Mouse (Mus musculus): Measurements from ENCODE around the gene Adgrl3. TPM values are rescaled to one million over a fixed set of nuclear protein-coding genes. Genes with fewer than 3 reads are reported as not detected.

The Adgrl3 gene
- polyA plus RNA-seq, 1 experiment: 17.1 TPM

- Histone ChIP-seq H3K27me3 (ENCODE audit: control insufficient read depth, insufficient read depth, low read length) (no peaks in the 10 kb centered on the region), H3K4me1 (ENCODE audit: control insufficient read depth, insufficient read depth, low read length) (no peaks in the 10 kb centered on the region), H3K36me3 (ENCODE audit: control insufficient read depth, insufficient read depth, low read length) (no peaks in the 10 kb centered on the region), H3K27ac (ENCODE audit: control insufficient read depth, insufficient read depth, low read depth, low read length) (no peak overlapping the region), H3K4me3 (ENCODE audit: control insufficient read depth, low read depth, low read length) (no peak overlapping the region)
- TF ChIP-seq POLR2A (IDR thresholded peaks at IDR 0.05; ENCODE audit: control insufficient read depth, low read depth, low read length): no peak
- TF ChIP-seq CTCF (IDR thresholded peaks at IDR 0.05; ENCODE audit: control insufficient read depth, insufficient read depth, insufficient replicate concordance, low read depth, low read length): no peak
Observed at GRCm38 (mm10) chr5:81676896-81677295, 657.0 kb downstream of the Adgrl3 start.

- no peak for TF ChIP-seq CTCF (IDR thresholded peaks at IDR 0.05; ENCODE audit: control insufficient read depth, insufficient read depth, insufficient replicate concordance, low read depth, low read length)
- TF ChIP-seq POLR2A (IDR thresholded peaks at IDR 0.05; ENCODE audit: control insufficient read depth, low read depth, low read length): no peak
- H3K36me3 ChIP-seq (ENCODE audit: control insufficient read depth, insufficient read depth, low read length): no peaks in the 10 kb centered on the region
- no peak overlapping the region for H3K27ac ChIP-seq (ENCODE audit: control insufficient read depth, insufficient read depth, low read depth, low read length)
- H3K27me3 ChIP-seq (ENCODE audit: control insufficient read depth, insufficient read depth, low read length): no peaks in the 10 kb centered on the region
- no peak overlapping the region for H3K4me3 ChIP-seq (ENCODE audit: control insufficient read depth, low read depth, low read length)
- H3K4me1 ChIP-seq (ENCODE audit: control insufficient read depth, insufficient read depth, low read length): no peaks in the 10 kb centered on the region
Observed at GRCm38 (mm10) chr5:81686206-81686605, 666.3 kb downstream of the Adgrl3 start.

- no peaks in the 10 kb centered on the region for H3K36me3 ChIP-seq (ENCODE audit: control insufficient read depth, insufficient read depth, low read length)
- H3K4me1 ChIP-seq (ENCODE audit: control insufficient read depth, insufficient read depth, low read length): no peaks in the 10 kb centered on the region
- H3K4me3 ChIP-seq (ENCODE audit: control insufficient read depth, low read depth, low read length): no peak overlapping the region
- no peak overlapping the region for H3K27ac ChIP-seq (ENCODE audit: control insufficient read depth, insufficient read depth, low read depth, low read length)
- H3K27me3 ChIP-seq (ENCODE audit: control insufficient read depth, insufficient read depth, low read length): no peaks in the 10 kb centered on the region
- TF ChIP-seq POLR2A (IDR thresholded peaks at IDR 0.05; ENCODE audit: control insufficient read depth, low read depth, low read length) (no peak), CTCF (IDR thresholded peaks at IDR 0.05; ENCODE audit: control insufficient read depth, insufficient read depth, insufficient replicate concordance, low read depth, low read length) (no peak)
Observed at GRCm38 (mm10) chr5:81686845-81687244, 666.9 kb downstream of the Adgrl3 start.

- no peak for TF ChIP-seq POLR2A (IDR thresholded peaks at IDR 0.05; ENCODE audit: control insufficient read depth, low read depth, low read length)
- TF ChIP-seq CTCF (IDR thresholded peaks at IDR 0.05; ENCODE audit: control insufficient read depth, insufficient read depth, insufficient replicate concordance, low read depth, low read length): no peak
- H3K4me1 ChIP-seq (ENCODE audit: control insufficient read depth, insufficient read depth, low read length): no peaks in the 10 kb centered on the region
- no peak overlapping the region for H3K4me3 ChIP-seq (ENCODE audit: control insufficient read depth, low read depth, low read length)
- no peaks in the 10 kb centered on the region for H3K36me3 ChIP-seq (ENCODE audit: control insufficient read depth, insufficient read depth, low read length)
- H3K27ac ChIP-seq (ENCODE audit: control insufficient read depth, insufficient read depth, low read depth, low read length): no peak overlapping the region
- no peaks in the 10 kb centered on the region for H3K27me3 ChIP-seq (ENCODE audit: control insufficient read depth, insufficient read depth, low read length)
Observed at GRCm38 (mm10) chr5:81729620-81730019, 709.7 kb downstream of the Adgrl3 start.

GRCm38 (mm10) chr5:81736008-81736407, 716.1 kb downstream of the Adgrl3 start:
- TF ChIP-seq POLR2A (IDR thresholded peaks at IDR 0.05; ENCODE audit: control insufficient read depth, low read depth, low read length) (no peak), CTCF (IDR thresholded peaks at IDR 0.05; ENCODE audit: control insufficient read depth, insufficient read depth, insufficient replicate concordance, low read depth, low read length) (no peak)
- H3K4me3 ChIP-seq (ENCODE audit: control insufficient read depth, low read depth, low read length): no peak overlapping the region
- no peaks in the 10 kb centered on the region for H3K4me1 ChIP-seq (ENCODE audit: control insufficient read depth, insufficient read depth, low read length)
- H3K27ac ChIP-seq (ENCODE audit: control insufficient read depth, insufficient read depth, low read depth, low read length): no peak overlapping the region
- H3K36me3 ChIP-seq (ENCODE audit: control insufficient read depth, insufficient read depth, low read length): no peaks in the 10 kb centered on the region
- no peaks in the 10 kb centered on the region for H3K27me3 ChIP-seq (ENCODE audit: control insufficient read depth, insufficient read depth, low read length)

- H3K4me3 ChIP-seq (ENCODE audit: control insufficient read depth, low read depth, low read length): no peak overlapping the region
- TF ChIP-seq CTCF (IDR thresholded peaks at IDR 0.05; ENCODE audit: control insufficient read depth, insufficient read depth, insufficient replicate concordance, low read depth, low read length) (no peak), POLR2A (IDR thresholded peaks at IDR 0.05; ENCODE audit: control insufficient read depth, low read depth, low read length) (no peak)
- no peak overlapping the region for H3K27ac ChIP-seq (ENCODE audit: control insufficient read depth, insufficient read depth, low read depth, low read length)
- no peaks in the 10 kb centered on the region for H3K36me3 ChIP-seq (ENCODE audit: control insufficient read depth, insufficient read depth, low read length)
- no peaks in the 10 kb centered on the region for H3K27me3 ChIP-seq (ENCODE audit: control insufficient read depth, insufficient read depth, low read length)
- H3K4me1 ChIP-seq (ENCODE audit: control insufficient read depth, insufficient read depth, low read length): no peaks in the 10 kb centered on the region
Observed at GRCm38 (mm10) chr5:81738286-81739032, 718.5 kb downstream of the Adgrl3 start.

- Histone ChIP-seq H3K27ac (ENCODE audit: control insufficient read depth, insufficient read depth, low read depth, low read length) (no peak overlapping the region), H3K4me1 (ENCODE audit: control insufficient read depth, insufficient read depth, low read length) (no peaks in the 10 kb centered on the region), H3K36me3 (ENCODE audit: control insufficient read depth, insufficient read depth, low read length) (no peaks in the 10 kb centered on the region), H3K4me3 (ENCODE audit: control insufficient read depth, low read depth, low read length) (no peak overlapping the region), H3K27me3 (ENCODE audit: control insufficient read depth, insufficient read depth, low read length) (no peaks in the 10 kb centered on the region)
- TF ChIP-seq POLR2A (IDR thresholded peaks at IDR 0.05; ENCODE audit: control insufficient read depth, low read depth, low read length): no peak
Observed at GRCm38 (mm10) chr5:81752426-81752825, 732.5 kb downstream of the Adgrl3 start.
